Mouse (Mus musculus) frontal cortex, postnatal 36 days (tissue): ENCODE measurements at regions not wholly inside any gene's neighbourhood (a gene's known extent, or its start where the extent isn't known, plus 50 kb on each side); places are given as distances from the start of the nearest gene placed in this dataset.

ENCODE experiments used
- DNase-seq, 2 experiments: peaks; one replicate each; pipeline ENCODE4 v3.0.0; 2022; ENCODE audit warnings: low spot score in 2 of 2

GRCm38 (mm10) chr8:89758695-89759094 is 589.4 kb downstream of the Tox3 start:
- no peak for DNase-seq

GRCm38 (mm10) chr8:89755951-89756350 is 592.2 kb downstream of the Tox3 start:
- DNase-seq, result peak in 1 of 2 experiments; percentile 3

- no peak for DNase-seq
Measured at GRCm38 (mm10) chr8:89751201-89751600, 596.9 kb downstream of the Tox3 start.

GRCm38 (mm10) chr8:89747726-89748125 is 600.4 kb downstream of the Tox3 start:
- DNase-seq, result no peak

GRCm38 (mm10) chr8:89744267-89745028 is 603.7 kb downstream of the Tox3 start:
- DNase-seq, result no peak

GRCm38 (mm10) chr8:89738657-89739056 is 609.5 kb downstream of the Tox3 start:
- no peak for DNase-seq

GRCm38 (mm10) chr8:89737636-89738035 is 610.5 kb downstream of the Tox3 start:
- no peak for DNase-seq

GRCm38 (mm10) chr8:89727252-89727651 is 620.9 kb downstream of the Tox3 start:
- no peak for DNase-seq

- DNase-seq, result no peak
Measured at GRCm38 (mm10) chr8:89721684-89722305, 626.3 kb downstream of the Tox3 start.

- no peak for DNase-seq
Measured at GRCm38 (mm10) chr8:89713880-89714279, 634.3 kb downstream of the Tox3 start.

GRCm38 (mm10) chr8:89707341-89707928 is 640.7 kb downstream of the Tox3 start:
- DNase-seq, result no peak

GRCm38 (mm10) chr8:89685696-89686095 is 641.7 kb upstream of the Sall1 start:
- DNase-seq, result no peak

GRCm38 (mm10) chr8:89680937-89681336 is 637.0 kb upstream of the Sall1 start:
- no peak for DNase-seq

- DNase-seq, result no peak
Measured at GRCm38 (mm10) chr8:89680341-89680740, 636.4 kb upstream of the Sall1 start.

GRCm38 (mm10) chr8:89679551-89679950 is 635.6 kb upstream of the Sall1 start:
- no peak for DNase-seq

GRCm38 (mm10) chr8:89677266-89677665 is 633.3 kb upstream of the Sall1 start:
- DNase-seq, result no peak

- DNase-seq, result no peak
Measured at GRCm38 (mm10) chr8:89673911-89674310, 629.9 kb upstream of the Sall1 start.

- no peak for DNase-seq
Measured at GRCm38 (mm10) chr8:89672631-89673030, 628.7 kb upstream of the Sall1 start.

- no peak for DNase-seq
Measured at GRCm38 (mm10) chr8:89664911-89665689, 621.1 kb upstream of the Sall1 start.

- no peak for DNase-seq
Measured at GRCm38 (mm10) chr8:89663859-89664258, 619.9 kb upstream of the Sall1 start.

- DNase-seq, result no peak
Measured at GRCm38 (mm10) chr8:89658998-89659944, 615.3 kb upstream of the Sall1 start.
